Mouse (Mus musculus) right cerebral cortex, postnatal 4 days (tissue): ENCODE results near the gene Cd209c.

ENCODE experiments used
- DNase-seq: peaks from one replicate; pipeline ENCODE4 v3.0.0-alpha.2; 2022

Gene Cd209c

GRCm38 (mm10) chr8:3954646-3955045 is at the start of gene Cd209c:
Gene Cd209c (minus strand): TSS chr8:3954746.
- DNase-seq = no peak

GRCm38 (mm10) chr8:3994219-3994618 is 39.7 kb upstream of the Cd209c start:
- DNase-seq = no peak

GRCm38 (mm10) chr8:3956037-3956436 is 1.5 kb upstream of the Cd209c start:
- no peak for DNase-seq

GRCm38 (mm10) chr8:3940023-3940422 is 14.5 kb downstream of the Cd209c start:
- DNase-seq = no peak

GRCm38 (mm10) chr8:3926744-3927143 is 27.8 kb downstream of the Cd209c start, which contains the start of gene Cd209b:
Gene Cd209b (minus strand): TSS chr8:3926844.
- DNase-seq = no peak
